Comparison of ENCODE assay signal across 8 mouse cellular contexts in genomic region chr1:80576898-80577297, GRCm38 (mm10).
A peak's percentile ranks its signal among the peaks of the same experiment; 100 is the strongest.
DNase-seq lines count a peak whose midpoint lies in the region; ATAC-seq lines count a peak whose summit lies in the region.

No protein-coding gene starts in this region.

- H3K4me1 ChIP-seq in liver, embryonic 11.5 days (replicated peaks; ENCODE audit: control insufficient read depth, insufficient read depth, low read length): no peaks in the 10 kb centered on the region
- H3K4me1 ChIP-seq in limb, embryonic 11.5 days (ENCODE audit: control insufficient read depth, insufficient read depth, low read length): no peaks in the 10 kb centered on the region
- no peaks in the 10 kb centered on the region for H3K4me1 ChIP-seq in neural tube, embryonic 15.5 days

- no peaks in the 10 kb centered on the region for H3K36me3 ChIP-seq in liver, embryonic 11.5 days (ENCODE audit: control insufficient read depth, insufficient read depth, low read length)
- H3K36me3 ChIP-seq in limb, embryonic 11.5 days (ENCODE audit: control insufficient read depth, insufficient read depth, low read length): no peaks in the 10 kb centered on the region
- H3K36me3 ChIP-seq in neural tube, embryonic 15.5 days: no peaks in the 10 kb centered on the region

- 78% methylated on average over 2 of the region's 2 CpGs for WGBS in liver, embryonic 11.5 days
- 81% methylated on average over 2 of the region's 2 CpGs for WGBS in limb, embryonic 11.5 days
- WGBS in neural tube, embryonic 15.5 days: 91% methylated on average over 2 of the region's 2 CpGs

- peak; percentile 37 for DNase-seq in adrenal gland, postnatal 14 days
- no peak for DNase-seq in adrenal gland, postnatal 25 days
- peak; percentile 6 for DNase-seq in liver
- no peak for DNase-seq in liver, embryonic 11.5 days (ENCODE audit: low spot score)
- DNase-seq in limb, embryonic 11.5 days (ENCODE audit: low spot score): peak; percentile 24
- DNase-seq in thymus, postnatal 10 days (ENCODE audit: low spot score in 2 of 2): peak; percentile 31 to 62
- no peak for DNase-seq in right cerebral cortex, postnatal 14 days

- ATAC-seq in liver, embryonic 11.5 days (replicated peaks; ENCODE audit: low FRiP score): no peak
- ATAC-seq in limb, embryonic 11.5 days (ENCODE audit: insufficient number of reproducible peaks, low FRiP score, low TSS enrichment, low read depth): no peak
- no peak for ATAC-seq in neural tube, embryonic 15.5 days (ENCODE audit: low FRiP score)

- H3K4me3 ChIP-seq in liver, embryonic 11.5 days (ENCODE audit: low read depth, low read length): no peak overlapping the region
- H3K4me3 ChIP-seq in limb, embryonic 11.5 days (ENCODE audit: low read depth, low read length): no peak overlapping the region
- H3K4me3 ChIP-seq in neural tube, embryonic 15.5 days (replicated peaks): no peak overlapping the region

- no peaks in the 10 kb centered on the region for H3K9me3 ChIP-seq in liver, embryonic 11.5 days (ENCODE audit: control insufficient read depth, low read length)
- no peaks in the 10 kb centered on the region for H3K9me3 ChIP-seq in limb, embryonic 11.5 days (ENCODE audit: control insufficient read depth, low read length)
- H3K9me3 ChIP-seq in neural tube, embryonic 15.5 days (replicated peaks): no peaks in the 10 kb centered on the region

- no peak overlapping the region for H3K4me2 ChIP-seq in liver, embryonic 11.5 days
- no peak overlapping the region for H3K4me2 ChIP-seq in limb, embryonic 11.5 days (ENCODE audit: low read depth, severe bottlenecking)
- H3K4me2 ChIP-seq in neural tube, embryonic 15.5 days: no peak overlapping the region

- H3K27ac ChIP-seq in liver, embryonic 11.5 days (ENCODE audit: low read depth, low read length): no peak overlapping the region
- H3K27ac ChIP-seq in limb, embryonic 11.5 days (replicated peaks; ENCODE audit: low read depth, low read length): no peak overlapping the region
- no peak overlapping the region for H3K27ac ChIP-seq in neural tube, embryonic 15.5 days (replicated peaks)

- H3K27me3 ChIP-seq in liver, embryonic 11.5 days (replicated peaks; ENCODE audit: control insufficient read depth, insufficient read depth, low read length): no peaks in the 10 kb centered on the region
- H3K27me3 ChIP-seq in limb, embryonic 11.5 days (ENCODE audit: control insufficient read depth, insufficient read depth, low read length): no peaks in the 10 kb centered on the region
- no peaks in the 10 kb centered on the region for H3K27me3 ChIP-seq in neural tube, embryonic 15.5 days (replicated peaks)

- H3K9ac ChIP-seq in liver, embryonic 11.5 days (ENCODE audit: low read depth, low read length): no peak overlapping the region
- no peak overlapping the region for H3K9ac ChIP-seq in limb, embryonic 11.5 days (ENCODE audit: low read length)
- no peak overlapping the region for H3K9ac ChIP-seq in neural tube, embryonic 15.5 days (replicated peaks)

Comparison
In these comparisons a context has a peak if more than half of its experiments do, and no peak if none do; other contexts are left out.
1. DNase-seq: peak in adrenal gland, postnatal 14 days (single experiment), liver (single experiment), limb, embryonic 11.5 days (single experiment) and thymus, postnatal 10 days (2 of 2); none in adrenal gland, postnatal 25 days (single experiment), liver, embryonic 11.5 days (single experiment) and right cerebral cortex, postnatal 14 days (single experiment).